Mouse (Mus musculus) c-Kit-positive CD71-negative TER-119-negative erythroid progenitor cells, embryonic 14.5 days (primary cell): ENCODE data around the gene Olfr429.
"Not testable (repeated sequence)": the region's sequence is repeated elsewhere in the genome, so short reads cannot be mapped to it uniquely, and the experiment has no call there.

Source experiments
- DNase-seq: peaks from one replicate; pipeline ENCODE4 v3.0.0-alpha.2; 2013; ENCODE audit warnings: low read depth

Olfr429 gene

DNA sequence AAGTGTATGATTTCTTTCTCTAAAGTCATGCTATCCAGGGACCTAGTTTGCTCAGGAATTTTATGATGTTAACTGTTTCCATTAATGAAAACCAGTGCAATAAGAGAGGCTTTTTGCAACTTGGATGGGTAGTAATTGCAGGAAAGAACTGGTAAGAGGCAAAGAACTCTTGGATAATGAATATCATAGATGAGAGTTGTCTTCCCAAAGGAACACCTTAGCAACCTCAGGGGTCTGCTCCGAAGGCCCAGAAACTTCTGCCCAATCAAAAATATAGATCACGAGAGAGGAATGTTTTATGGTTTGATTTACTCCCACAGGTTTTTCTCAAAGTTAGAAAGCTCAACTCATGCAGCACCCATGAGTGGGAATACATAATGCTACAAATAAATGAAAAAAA is at the start of gene Olfr429:
Olfr429 (plus strand) TSS at position 301 of the 400 bp plus-strand sequence.
- no peak for DNase-seq

DNA sequence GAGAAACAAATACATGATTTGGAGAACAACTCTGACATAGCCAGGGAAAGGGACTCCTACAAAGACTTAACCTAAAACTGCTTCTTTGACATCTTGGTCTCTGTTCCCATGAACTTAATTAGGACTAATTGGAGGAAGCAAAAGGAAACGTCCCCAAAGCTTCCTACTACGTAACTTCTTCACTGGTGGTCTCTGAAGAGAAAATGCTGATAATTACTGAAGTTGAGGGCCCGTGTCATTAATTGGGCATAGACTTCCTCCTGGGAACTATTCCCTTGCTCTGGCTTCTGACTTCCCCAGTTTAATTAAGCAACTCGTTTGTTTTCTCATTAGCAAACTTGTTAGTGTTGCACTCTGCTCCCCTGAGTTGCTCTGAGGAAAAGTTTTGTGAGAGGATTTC is 48.3 kb upstream of the Olfr429 start:
- no peak for DNase-seq

DNA sequence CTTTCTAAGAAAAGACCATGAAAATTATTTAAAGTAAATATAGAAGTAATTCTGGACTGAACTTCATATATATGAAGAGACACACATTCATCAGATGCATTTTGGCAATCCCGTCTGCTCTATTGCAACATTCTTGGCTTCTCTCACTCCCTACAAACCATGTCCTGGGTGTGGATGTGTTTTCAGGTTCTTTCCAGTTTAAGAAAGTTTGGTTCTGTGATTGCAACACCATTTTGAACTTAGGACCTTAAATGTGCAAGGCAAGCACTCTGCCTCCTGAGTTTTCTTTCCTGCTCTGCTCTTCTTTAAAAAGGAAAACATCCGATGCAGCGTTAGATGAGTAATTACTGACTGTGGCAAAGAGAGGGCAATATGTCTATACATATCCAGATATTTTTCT is 45.7 kb upstream of the Olfr429 start:
- no peak for DNase-seq

DNA sequence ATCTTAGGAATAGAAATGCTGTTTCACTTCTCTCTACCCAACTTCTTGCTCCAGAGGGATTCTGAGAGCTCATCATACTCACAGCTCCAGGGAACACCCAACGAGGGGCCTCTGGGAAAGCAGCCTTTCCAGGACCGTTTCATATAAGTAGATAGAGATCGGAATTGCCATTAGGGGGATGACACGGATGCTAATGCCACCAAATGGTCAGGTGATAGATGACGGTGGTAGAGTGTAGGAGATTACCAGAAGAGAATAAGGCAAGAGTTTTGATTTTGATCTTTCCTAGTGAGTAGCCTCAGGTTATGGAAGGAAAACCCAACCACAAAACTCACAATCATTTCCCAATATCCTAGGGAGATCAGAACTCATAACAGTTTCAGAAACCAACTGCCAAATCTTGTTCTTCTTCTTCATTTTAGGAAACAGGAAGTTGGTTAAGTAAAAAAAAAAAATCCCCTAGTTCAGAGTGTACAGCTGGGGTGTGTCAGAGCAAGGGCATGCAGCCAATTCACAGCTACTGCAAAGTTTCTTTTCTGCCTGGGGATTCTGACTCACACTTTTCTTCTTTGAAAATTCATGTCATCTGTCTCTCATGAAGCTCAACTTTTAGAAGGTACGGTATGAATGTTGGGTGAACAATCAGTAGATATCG is 43.5 kb upstream of the Olfr429 start, which contains the start of gene Olfr433:
Olfr433 (plus strand) TSS at position 183 of the 655 bp plus-strand sequence.
- DNase-seq, result peak; percentile 48

DNA sequence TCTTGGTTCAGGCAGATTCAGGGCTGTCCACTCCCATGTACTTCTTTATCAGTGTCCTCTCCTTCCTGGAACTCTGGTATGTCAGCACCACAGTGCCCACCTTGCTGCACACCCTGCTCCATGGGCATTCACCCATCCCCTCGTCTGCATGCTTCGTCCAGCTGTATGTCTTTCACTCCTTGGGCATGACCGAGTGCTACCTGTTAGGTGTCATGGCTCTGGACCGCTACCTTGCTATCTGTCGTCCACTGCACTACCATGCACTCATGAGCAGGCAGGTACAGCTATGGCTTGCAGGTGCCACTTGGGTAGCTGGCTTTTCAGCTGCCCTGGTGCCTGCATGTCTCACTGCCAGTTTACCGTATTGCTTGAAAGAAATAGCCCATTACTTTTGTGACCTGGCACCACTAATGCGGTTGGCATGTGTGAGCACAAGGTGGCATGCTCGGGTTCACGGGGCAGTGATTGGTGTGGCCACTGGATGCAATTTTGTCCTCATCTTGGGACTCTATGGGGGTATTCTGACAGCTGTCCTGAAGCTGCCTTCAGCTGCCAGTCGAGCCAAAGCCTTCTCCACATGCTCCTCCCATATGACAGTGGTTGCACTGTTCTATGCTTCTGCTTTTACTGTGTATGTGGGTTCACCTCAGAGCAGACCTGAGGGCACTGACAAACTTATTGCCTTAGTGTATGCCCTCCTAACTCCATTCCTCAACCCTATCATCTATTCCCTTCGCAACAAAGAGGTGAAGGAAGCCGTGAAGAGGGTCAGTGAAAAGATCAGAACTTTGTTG is 41.8 kb upstream of the Olfr429 start:
- not testable (repeated sequence) for DNase-seq

DNA sequence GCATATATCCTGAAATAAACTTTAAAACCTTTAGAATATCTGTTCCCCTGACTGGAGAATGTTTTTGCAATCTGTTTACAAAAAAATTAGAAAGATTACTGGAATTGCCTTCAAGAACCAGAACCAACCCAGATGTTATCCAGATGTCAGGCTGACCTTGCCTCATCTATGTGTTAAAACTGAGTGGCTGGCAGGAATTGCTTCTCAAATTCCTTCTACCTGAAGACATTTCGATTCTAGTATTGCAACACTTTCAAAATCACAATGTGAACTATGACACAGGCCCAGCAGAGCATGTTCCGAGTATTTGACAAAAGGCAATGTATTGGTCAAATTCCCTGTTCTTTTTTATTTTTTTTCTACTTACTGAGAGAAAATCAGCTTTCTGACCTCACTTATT is 39.7 kb upstream of the Olfr429 start:
- no peak for DNase-seq

DNA sequence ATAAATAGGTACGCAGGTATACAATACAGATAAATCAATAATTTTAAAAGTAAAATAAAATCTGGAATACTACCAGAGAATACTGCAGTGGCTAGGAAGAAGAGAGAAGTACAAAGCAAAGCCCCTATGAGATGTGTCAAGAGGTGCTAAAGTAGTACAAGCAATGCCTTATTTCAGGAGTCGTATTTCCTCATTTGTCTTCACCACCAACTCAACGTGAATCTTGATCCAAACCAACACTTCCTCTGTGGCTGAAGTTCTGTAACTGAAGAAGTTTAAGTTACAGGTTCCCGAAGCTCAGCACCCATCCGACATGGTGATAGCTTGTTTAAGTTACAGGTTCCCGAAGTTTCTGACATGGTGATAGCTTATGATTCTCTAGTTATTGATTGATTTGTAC is 35.9 kb upstream of the Olfr429 start:
- DNase-seq, result not testable (repeated sequence)

DNA sequence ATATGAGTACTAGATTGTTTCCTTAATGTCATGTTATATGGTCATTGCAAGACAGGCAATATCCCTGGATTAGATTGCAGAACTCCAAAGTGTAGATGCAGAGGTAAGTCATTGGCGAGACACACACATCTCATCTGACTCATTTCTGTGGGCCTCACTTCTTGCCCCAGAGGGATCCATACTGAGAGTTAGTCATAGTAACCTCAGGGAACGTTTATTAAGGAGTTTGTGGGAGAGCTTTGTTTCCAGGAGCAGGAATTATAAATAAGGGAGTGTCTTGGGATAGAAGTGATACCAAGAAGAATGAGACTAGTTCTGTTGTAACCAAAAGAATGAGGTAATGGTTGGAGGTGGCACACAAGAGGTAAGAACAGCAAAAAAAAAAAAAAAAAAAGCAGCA is 35.2 kb upstream of the Olfr429 start, which contains the start of gene Olfr432:
Olfr432 (plus strand) TSS at position 313 of the 400 bp plus-strand sequence.
- DNase-seq, result no peak

DNA sequence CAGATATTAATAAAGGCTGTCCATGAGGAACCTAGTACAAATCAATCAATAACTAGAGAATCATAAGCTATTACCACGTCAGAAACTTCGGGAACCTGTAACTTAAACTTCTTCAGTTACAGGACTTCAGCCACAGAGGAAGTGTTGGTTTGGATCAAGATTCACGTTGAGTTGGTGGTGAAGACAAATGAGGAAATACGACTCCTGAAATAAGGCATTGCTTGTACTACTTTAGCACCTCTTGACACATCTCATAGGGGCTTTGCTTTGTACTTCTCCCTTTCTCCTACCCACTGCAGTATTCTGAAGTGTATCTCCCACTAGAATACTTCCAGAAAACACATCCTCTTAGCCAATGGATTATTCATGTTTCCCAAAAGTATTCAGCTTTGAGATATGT is 34.8 kb upstream of the Olfr429 start:
- not testable (repeated sequence) for DNase-seq

DNA sequence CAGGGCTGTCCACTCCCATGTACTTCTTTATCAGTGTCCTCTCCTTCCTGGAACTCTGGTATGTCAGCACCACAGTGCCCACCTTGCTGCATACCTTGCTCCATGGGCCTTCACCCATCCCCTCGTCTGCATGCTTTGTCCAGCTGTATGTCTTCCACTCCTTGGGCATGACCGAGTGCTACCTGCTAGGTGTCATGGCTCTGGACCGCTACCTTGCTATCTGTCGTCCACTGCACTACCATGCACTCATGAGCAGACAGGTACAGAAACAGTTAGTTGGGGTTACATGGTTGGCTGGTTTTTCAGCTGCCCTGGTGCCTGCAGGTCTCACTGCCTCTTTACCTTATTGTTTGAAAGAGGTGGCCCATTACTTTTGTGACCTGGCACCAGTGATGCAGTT is 33.6 kb upstream of the Olfr429 start:
- no peak for DNase-seq

DNA sequence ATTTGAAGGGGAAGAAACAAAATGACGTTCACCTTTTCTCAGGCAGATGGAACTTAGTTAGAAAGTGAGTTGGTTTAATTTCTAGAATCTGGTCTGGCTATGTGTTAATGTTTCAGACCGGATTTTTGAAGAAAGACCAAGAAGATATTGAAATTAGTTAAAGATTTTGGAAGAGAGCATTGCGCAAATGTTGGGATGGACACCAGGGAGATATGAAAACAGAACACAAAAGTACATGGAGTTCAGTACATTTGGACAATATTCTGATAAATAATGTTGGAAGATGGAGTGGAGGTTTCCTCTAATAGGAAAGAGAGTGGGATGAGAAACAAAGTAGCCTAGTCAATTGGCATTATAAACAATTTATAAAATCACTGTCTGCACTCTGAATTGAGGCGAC is 32.6 kb upstream of the Olfr429 start:
- DNase-seq, result no peak

DNA sequence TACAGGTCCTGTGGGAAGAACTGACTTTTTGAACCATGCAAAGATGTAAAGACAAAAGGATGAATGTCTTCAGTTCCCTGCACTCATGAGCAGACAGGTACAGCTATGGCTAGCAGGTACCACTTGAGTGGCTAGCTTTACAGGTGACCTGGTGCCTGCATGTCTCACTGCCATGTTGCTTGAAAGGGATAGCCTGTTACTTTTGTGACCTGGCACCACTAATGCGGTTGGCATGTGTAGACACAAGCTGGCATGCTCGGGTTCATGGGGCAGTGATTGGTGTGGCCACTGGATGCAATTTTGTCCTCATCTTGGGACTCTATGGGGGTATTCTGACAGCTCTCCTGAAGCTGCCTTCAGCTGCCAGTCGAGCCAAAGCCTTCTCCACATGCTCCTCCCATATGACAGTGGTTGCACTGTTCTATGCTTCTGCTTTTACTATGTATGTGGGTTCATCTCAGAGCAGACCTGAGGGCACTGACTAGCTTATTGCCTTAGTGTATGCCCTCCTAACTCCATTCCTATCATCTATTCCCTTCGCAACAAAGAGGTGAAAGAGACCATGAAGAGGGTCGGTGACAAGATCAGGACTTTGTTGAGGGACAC is 32.1 kb upstream of the Olfr429 start:
- no peak for DNase-seq

DNA sequence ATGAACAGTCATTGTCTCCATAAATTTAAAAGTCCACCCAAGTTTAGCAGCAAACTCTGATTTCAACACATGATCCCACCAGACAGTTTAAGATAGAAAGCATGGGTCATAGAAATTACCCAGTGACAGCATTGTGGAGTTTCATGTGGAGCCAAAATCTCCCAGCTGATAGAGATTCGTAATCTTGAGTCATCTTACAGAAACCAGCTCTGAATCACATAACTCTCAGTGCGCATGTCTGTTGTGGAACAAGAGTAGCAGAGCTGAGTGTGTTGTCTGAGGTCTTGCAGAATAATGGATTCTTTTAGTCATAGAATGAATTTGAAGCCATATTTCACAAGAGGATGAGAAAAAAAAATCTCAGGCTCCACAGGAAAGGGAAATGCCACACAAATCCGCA is 31.1 kb upstream of the Olfr429 start:
- DNase-seq, result no peak

DNA sequence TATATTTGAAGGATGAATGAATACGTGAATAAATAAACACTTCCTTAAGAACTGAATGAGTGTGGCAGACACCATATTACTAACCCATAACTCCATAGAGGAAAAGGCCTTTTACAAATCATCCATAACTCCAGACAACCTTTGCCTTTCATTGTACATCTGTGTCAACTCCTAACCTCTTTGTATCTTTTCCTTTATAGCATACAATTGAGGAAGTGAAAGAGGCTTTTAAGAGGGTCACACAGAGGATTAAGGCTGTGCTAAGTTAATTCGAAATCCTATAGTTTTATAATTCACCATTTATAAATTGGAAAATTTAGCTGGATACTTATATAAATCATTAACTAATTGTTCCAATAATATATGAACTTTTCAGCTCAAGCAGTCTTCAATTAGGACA is 28.9 kb upstream of the Olfr429 start:
- no peak for DNase-seq

DNA sequence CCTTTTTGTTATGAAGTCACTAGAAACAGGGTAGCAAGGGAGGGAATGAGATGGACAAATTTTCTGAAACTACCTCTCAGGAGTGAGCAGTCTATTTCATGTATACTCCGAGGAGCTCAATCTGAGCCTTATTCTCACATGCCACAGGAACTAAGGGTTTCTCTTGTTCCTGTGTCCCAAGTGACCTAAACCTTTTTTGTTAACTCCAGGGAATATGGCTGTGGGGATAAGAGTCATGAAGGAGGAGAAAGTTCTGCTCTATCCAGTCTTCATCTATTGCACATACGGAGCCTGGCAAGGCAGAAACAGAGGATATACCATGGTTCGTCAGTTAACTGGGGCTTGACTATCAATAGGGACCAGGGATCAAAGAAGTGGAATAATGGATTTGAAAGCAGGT is 17.8 kb upstream of the Olfr429 start, which contains the start of gene Olfr430:
Olfr430 (plus strand) TSS at position 301 of the 400 bp plus-strand sequence.
- no peak for DNase-seq

DNA sequence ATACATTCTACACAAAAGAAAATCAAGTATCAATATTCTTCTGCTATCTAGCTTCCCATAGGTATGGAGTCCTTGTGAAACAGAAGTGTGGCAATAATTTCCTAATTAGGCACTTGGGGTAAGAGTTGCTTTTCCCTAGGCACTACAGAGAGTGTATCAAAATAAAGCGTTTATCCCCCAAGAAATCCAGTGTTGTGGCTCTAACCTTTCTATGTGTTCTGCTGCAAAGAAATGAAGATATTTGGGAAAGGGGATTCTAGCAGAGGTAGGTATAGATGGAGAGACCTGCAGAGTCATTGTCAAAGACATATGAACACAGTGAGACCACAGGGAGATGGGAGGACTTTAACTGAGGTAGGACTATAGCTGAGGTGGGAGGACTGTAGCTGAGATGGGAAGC is 12.5 kb downstream of the Olfr429 start, which contains the start of gene Olfr427:
Olfr427 (plus strand) TSS at position 301 of the 400 bp plus-strand sequence.
- no peak for DNase-seq

DNA sequence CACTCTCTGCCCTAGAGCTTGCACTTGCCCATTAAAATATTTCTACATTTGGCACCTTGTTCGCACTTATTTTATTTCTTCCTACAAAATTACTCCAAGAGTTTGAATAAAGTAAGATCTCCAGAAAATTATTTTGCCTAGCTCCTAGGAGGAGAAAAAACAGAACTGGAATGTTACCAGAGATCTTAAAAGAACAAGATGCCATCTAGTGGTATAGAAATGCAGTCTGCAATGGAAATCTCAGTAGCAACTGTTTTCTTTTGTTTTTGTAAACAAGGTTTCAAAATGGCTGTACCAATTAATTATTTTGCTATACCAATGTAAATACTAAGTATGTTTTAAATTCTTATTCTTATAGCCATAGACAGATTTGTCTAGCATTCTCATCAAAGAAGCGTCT is 19.6 kb downstream of the Olfr429 start:
- no peak for DNase-seq

DNA sequence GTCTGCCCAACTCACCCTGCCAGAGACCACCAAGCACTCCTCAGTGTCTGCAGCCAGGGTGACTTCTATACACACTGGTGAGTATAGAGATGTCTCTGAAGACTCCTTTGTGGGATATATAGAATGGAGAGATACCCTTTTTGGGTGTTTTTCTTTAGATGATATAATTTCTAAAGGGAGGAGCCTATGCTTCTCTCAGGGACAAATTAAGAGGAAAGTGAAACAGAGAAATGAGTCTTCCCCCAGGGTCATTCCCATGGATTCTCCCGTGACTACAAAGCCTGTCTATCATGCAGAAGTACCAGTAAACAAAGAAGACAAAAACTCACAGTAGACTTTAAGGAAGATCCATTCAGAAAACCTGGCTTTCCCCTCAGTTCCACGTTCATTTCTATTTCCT is 36.9 kb downstream of the Olfr429 start, which contains the start of gene Olfr231:
Olfr231 (minus strand) TSS at position 101 of the 400 bp plus-strand sequence.
- no peak for DNase-seq

DNA sequence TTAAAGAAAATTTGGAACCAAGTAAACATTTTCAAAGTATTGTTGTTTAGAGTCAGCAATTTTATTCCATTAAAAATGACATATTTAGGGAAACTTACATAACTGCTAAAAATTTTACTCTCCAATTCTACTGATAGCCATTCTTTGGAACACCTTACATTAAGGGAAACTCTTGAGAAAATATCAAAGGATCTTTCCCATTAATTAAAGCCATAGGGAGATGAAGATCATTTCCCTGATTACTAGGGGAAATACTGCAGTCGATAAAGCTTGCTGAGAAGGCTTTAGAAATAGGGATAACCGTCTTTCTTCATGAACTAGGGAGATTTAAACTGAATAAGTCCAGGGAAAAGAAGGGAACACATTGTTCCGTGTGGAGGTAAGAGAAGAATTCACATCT is 47.1 kb downstream of the Olfr429 start, which contains the start of gene Olfr424:
Olfr424 (plus strand) TSS at position 301 of the 400 bp plus-strand sequence.
- no peak for DNase-seq

DNA sequence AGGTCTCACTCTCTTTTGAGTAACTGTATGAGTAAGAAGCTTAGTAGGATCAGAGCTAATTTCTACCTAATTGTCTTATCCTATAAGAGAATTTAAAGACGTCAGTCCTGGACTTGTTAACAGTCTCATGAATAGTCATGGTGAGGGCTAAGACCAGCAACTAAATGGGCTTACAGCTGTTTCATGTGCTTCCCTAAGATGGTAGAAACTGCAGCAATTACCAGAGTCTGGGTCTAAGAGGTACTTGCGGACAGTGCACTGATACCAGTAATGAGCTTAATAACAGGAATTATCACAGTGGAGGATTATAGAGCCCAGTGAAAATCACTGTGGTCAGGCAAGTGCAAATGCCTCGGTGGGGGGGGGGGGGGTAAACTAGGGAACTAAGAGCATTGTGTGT is 47.9 kb downstream of the Olfr429 start:
- DNase-seq, result no peak
